Mouse (Mus musculus): ENCODE measurements at regions not wholly inside any gene's neighbourhood (a gene's known extent, or its start where the extent isn't known, plus 50 kb on each side); places are given as distances from the start of the nearest gene placed in this dataset.
A peak's percentile ranks its signal among the peaks of the same experiment; 100 is the strongest.

GRCm38 (mm10) chr2:11367319-11367718, 186.6 kb downstream of the Pfkfb3 start:
- ATAC-seq (replicated peaks in 1 of 2; ENCODE audit: insufficient read depth in 1 of 2, low FRiP score in 2 of 2, low TSS enrichment in 1 of 2, low read depth in 1 of 2, poor library complexity in 2 of 2, severe bottlenecking in 2 of 2): 0 out of 4 replicates have a peak, but pooled peaks of 1 of the 2 experiments have one; percentile 29

DNA sequence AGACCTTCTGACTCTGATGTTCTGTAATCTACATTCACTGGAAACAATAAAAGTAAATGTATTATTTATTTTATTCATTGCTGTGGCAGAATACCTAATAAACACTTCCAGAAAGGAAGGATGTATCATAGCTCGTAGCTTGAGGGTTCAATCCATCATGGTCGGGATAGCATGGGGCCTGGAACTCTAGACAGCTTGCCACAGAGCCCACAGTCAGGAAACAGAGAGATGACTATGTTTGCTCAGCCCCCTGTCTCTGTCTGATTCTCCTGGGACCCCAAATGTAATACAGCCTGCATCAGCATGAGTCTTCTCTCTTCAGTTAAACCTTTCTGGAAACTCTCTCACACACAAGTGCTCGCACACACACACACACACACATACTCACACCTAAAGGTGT, 188.1 kb downstream of the Pfkfb3 start:
- no peak for ATAC-seq (replicated peaks in 1 of 2; ENCODE audit: insufficient read depth in 1 of 2, low FRiP score in 2 of 2, low TSS enrichment in 1 of 2, low read depth in 1 of 2, poor library complexity in 2 of 2, severe bottlenecking in 2 of 2)

- no peak for ATAC-seq (replicated peaks in 1 of 2; ENCODE audit: insufficient read depth in 1 of 2, low FRiP score in 2 of 2, low TSS enrichment in 1 of 2, low read depth in 1 of 2, poor library complexity in 2 of 2, severe bottlenecking in 2 of 2)
Measured at GRCm38 (mm10) chr2:11365371-11365770, 188.5 kb downstream of the Pfkfb3 start.

DNA sequence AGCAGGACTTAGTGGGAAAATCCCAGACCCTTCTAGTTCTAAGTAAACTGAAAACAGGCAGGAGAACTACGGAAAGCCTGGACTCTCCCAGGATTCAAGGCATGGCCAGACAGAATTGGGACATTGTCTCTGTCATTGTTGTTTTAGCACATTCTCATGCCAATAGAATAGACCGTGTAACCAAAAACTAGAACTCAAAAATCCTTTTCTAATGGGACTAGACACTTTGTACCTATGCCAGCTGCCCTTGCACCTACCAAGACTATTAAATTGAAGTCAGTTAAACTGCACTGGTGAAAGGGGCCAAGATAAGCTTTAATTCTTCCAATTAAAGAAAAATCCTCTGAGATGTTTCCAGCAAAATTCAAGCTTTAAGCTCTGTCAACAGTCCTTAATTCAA, 189.8 kb downstream of the Pfkfb3 start:
- no peak for ATAC-seq (replicated peaks in 1 of 2; ENCODE audit: insufficient read depth in 1 of 2, low FRiP score in 2 of 2, low TSS enrichment in 1 of 2, low read depth in 1 of 2, poor library complexity in 2 of 2, severe bottlenecking in 2 of 2)

- ATAC-seq (replicated peaks in 1 of 2; ENCODE audit: insufficient read depth in 1 of 2, low FRiP score in 2 of 2, low TSS enrichment in 1 of 2, low read depth in 1 of 2, poor library complexity in 2 of 2, severe bottlenecking in 2 of 2): no peak
Measured at GRCm38 (mm10) chr2:11363061-11363464, 190.8 kb downstream of the Pfkfb3 start.

- no peak for ATAC-seq (replicated peaks in 1 of 2; ENCODE audit: insufficient read depth in 1 of 2, low FRiP score in 2 of 2, low TSS enrichment in 1 of 2, low read depth in 1 of 2, poor library complexity in 2 of 2, severe bottlenecking in 2 of 2)
Measured at GRCm38 (mm10) chr2:11362205-11362994, 190.5 kb downstream of the Prkcq start.

DNA sequence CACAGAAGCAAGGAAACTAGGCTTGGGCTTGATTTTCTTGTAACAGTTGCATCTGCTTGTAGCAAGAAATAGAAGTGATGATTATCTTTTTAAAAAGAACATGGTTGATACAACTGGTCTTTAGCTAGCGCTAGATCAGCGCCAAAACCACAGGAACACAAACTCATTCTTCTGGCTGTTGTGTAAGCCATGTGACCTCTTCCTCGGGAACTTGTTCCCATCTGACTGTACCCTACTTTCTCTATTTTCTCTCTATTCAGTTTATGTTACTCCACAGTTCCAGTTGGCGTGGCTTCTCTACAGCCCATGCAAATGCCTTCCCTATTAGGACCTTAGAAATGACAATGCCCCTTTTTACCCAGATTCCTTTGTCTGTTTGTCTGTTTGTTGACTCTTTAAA, 187.4 kb downstream of the Prkcq start:
- peak in 1 of 2 experiments; percentile 27; a peak in 1 of 4 replicates for ATAC-seq (replicated peaks in 1 of 2; ENCODE audit: insufficient read depth in 1 of 2, low FRiP score in 2 of 2, low TSS enrichment in 1 of 2, low read depth in 1 of 2, poor library complexity in 2 of 2, severe bottlenecking in 2 of 2)

GRCm38 (mm10) chr2:11356714-11357113, 184.8 kb downstream of the Prkcq start:
- no peak for ATAC-seq (replicated peaks in 1 of 2; ENCODE audit: insufficient read depth in 1 of 2, low FRiP score in 2 of 2, low TSS enrichment in 1 of 2, low read depth in 1 of 2, poor library complexity in 2 of 2, severe bottlenecking in 2 of 2)

GRCm38 (mm10) chr2:11355594-11355993, 183.7 kb downstream of the Prkcq start:
- no peak for ATAC-seq (replicated peaks in 1 of 2; ENCODE audit: insufficient read depth in 1 of 2, low FRiP score in 2 of 2, low TSS enrichment in 1 of 2, low read depth in 1 of 2, poor library complexity in 2 of 2, severe bottlenecking in 2 of 2)

Measured in hematopoietic stem cell, adult 5-6 weeks (primary cell).